Mouse (Mus musculus) midbrain, embryonic 16.5 days (tissue): ENCODE measurements at regions not wholly inside any gene's neighbourhood (a gene's known extent, or its start where the extent isn't known, plus 50 kb on each side); places are given as distances from the start of the nearest gene placed in this dataset.

Source experiments
- ATAC-seq: fragments of 200-750 bp; cut with Nextera tagmentation; 2 replicates; pipeline ENCODE4 v1.8.0; 2017; ENCODE audit warnings: moderate TSS enrichment
- H3K27ac ChIP-seq: fragments of 300-500 bp; sonication (generic); 2 replicates; pipeline ENCODE4 v1.5.1; 2014; ENCODE audit warnings: mild to moderate bottlenecking, low read length, mixed read lengths
- H3K27me3 ChIP-seq: fragments of 300-500 bp; sonication (generic); 2 replicates; pipeline ENCODE4 v1.6.1; 2014; ENCODE audit warnings: low read depth, low read length, mixed read lengths; ENCODE audit not compliant: control insufficient read depth, insufficient read depth
- H3K36me3 ChIP-seq: fragments of 300-500 bp; sonication (generic); 2 replicates; pipeline ENCODE4 v1.6.1; 2014; ENCODE audit warnings: mild to moderate bottlenecking, low read length, moderate library complexity, mixed read lengths; ENCODE audit not compliant: control insufficient read depth, insufficient read depth
- H3K4me1 ChIP-seq: fragments of 300-500 bp; sonication (generic); 2 replicates; pipeline ENCODE4 v1.6.1; 2014; ENCODE audit warnings: mild to moderate bottlenecking, low read length, mixed read lengths; ENCODE audit not compliant: control insufficient read depth, insufficient read depth
- H3K4me2 ChIP-seq: fragments of 300-500 bp; sonication (generic); 2 replicates; pipeline ENCODE4 v1.6.1; 2014; ENCODE audit warnings: mild to moderate bottlenecking, low read length, mixed read lengths
- H3K4me3 ChIP-seq: fragments of 300-500 bp; sonication (generic); 2 replicates; pipeline ENCODE4 v1.5.1; 2014; ENCODE audit warnings: low read depth, mild to moderate bottlenecking, low read length, moderate library complexity, mixed read lengths
- H3K9ac ChIP-seq: fragments of 300-500 bp; sonication (generic); 2 replicates; pipeline ENCODE4 v1.6.1; 2014; ENCODE audit warnings: low read depth, low read length, mixed read lengths
- H3K9me3 ChIP-seq: fragments of 300-500 bp; sonication (generic); replicated peaks from 2 replicates; pipeline ENCODE4 v1.6.1; 2014; ENCODE audit warnings: mild to moderate bottlenecking, low read length, mixed read lengths; ENCODE audit not compliant: control insufficient read depth, poor library complexity, severe bottlenecking
- WGBS: fragments of 180-500 bp; shearing (Covaris S2); extraction: QIAGEN DNeasy Blood & Tissue Kit; methylation state at CpG from one replicate; pipeline ENCODE4 v1.1.7; 2014; 5-methylcytosine and 5-hydroxymethylcytosine counted together

DNA sequence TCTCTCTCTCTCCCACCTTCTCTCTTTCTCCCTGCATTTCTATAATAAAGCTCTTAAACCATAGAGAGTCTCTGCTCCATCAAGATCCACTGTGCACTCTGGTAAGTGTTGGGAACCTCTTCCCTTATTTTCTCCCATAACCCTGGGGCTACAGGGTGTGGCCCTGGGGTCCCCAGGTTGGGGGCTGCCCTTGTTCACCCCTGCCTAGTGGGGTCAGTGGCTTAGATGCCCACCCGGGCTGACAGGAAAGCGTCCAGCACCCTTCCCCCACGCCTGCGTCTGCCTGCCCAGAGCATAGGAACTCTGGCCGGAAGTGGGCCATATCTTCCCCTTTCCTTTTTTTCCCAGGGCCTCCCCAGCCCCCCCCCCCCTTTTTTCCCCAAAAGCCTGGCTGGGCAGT lies 534.0 kb downstream of the Hdgfl1 start:
- H3K9ac ChIP-seq = no peak overlapping the region
- ATAC-seq = no peak
- H3K4me2 ChIP-seq = no peak overlapping the region

DNA sequence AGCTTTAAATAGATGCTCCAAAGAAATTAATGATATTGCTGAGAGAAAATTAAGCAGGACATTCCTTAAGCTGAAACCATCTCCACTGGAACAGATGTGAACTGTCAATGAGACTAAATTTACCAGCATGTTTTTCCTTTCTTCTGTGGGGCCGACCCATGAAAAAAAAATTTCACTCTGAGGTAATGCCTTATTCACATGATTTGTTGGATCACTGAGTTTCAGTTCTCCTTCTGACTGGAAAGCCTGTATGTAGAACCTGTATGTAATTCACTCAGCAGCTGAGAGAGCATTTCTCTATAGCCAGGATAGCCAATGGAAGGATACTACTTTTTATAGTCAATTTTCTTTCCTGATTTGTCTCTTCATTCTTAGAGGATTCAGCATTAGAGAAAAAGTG lies 535.3 kb downstream of the Hdgfl1 start:
- no peaks in the 10 kb centered on the region for H3K9me3 ChIP-seq
- no peak overlapping the region for H3K4me2 ChIP-seq
- H3K27ac ChIP-seq = no peak overlapping the region
- no peaks in the 10 kb centered on the region for H3K4me1 ChIP-seq
- WGBS = 79% methylated on average over 1 of the region's 1 CpGs
- H3K4me3 ChIP-seq = no peak overlapping the region
- no peaks in the 10 kb centered on the region for H3K36me3 ChIP-seq
- H3K9ac ChIP-seq = no peak overlapping the region
- ATAC-seq = no peak
- no peaks in the 10 kb centered on the region for H3K27me3 ChIP-seq

More for the DNA sequence above, 534.0 kb downstream of the Hdgfl1 start:
- Histone ChIP-seq H3K4me3 (no peak overlapping the region), H3K36me3 (no peaks in the 10 kb centered on the region), H3K4me1 (no peaks in the 10 kb centered on the region), H3K9me3 (no peaks in the 10 kb centered on the region), H3K27ac (no peak overlapping the region), H3K27me3 (no peaks in the 10 kb centered on the region)
- 70% methylated on average over 5 of the region's 5 CpGs for WGBS

DNA sequence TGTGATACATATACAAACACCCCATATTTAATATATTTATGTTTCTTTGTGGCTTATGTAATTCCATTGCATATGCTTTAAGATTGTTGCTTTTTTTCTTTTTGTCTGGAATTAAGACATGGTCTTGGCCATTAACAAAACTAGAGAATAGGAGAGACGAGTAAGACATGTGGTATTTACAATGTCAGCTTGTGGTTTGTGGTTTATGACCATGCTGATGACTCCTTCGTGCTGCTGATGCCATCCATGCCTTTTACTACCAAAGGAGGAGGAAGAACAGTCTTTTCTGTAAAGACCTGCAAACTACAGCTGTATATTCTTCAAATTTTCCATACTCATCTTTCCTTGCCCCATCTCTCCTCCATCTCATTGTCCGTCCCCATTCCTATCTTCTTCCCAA lies 552.7 kb downstream of the Hdgfl1 start:
- no peak overlapping the region for H3K4me2 ChIP-seq
- no peak overlapping the region for H3K9ac ChIP-seq
- 84% methylated on average over 3 of the region's 3 CpGs for WGBS
- no peak overlapping the region for H3K27ac ChIP-seq
- no peaks in the 10 kb centered on the region for H3K36me3 ChIP-seq
- H3K9me3 ChIP-seq = no peaks in the 10 kb centered on the region
- no peak for ATAC-seq
- H3K27me3 ChIP-seq = no peaks in the 10 kb centered on the region
- H3K4me1 ChIP-seq = no peaks in the 10 kb centered on the region
- H3K4me3 ChIP-seq = no peak overlapping the region

DNA sequence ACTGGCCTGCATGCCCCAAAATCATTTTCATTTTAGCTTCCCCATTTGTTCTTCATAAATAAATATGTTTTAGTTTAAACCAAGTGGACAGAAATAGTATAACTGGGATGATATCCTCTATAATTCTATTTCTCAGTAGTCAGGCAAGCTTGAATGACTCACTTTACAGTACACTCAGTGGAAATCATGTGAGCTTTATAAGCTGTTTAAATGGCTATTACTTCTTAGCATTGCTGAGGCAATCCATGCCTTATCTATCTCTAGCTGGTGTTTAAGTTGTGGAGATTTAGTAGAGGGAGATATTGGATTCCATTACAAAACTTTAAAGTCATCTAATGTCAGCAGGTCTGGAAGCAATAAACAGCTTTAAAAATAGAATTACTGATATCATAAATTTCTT lies 553.4 kb downstream of the Hdgfl1 start:
- no peaks in the 10 kb centered on the region for H3K9me3 ChIP-seq
- ATAC-seq = no peak
- no peak overlapping the region for H3K27ac ChIP-seq
- no peaks in the 10 kb centered on the region for H3K36me3 ChIP-seq
- no peak overlapping the region for H3K4me2 ChIP-seq
- H3K27me3 ChIP-seq = no peaks in the 10 kb centered on the region
- no peak overlapping the region for H3K9ac ChIP-seq
- no peak overlapping the region for H3K4me3 ChIP-seq
- H3K4me1 ChIP-seq = no peaks in the 10 kb centered on the region

DNA sequence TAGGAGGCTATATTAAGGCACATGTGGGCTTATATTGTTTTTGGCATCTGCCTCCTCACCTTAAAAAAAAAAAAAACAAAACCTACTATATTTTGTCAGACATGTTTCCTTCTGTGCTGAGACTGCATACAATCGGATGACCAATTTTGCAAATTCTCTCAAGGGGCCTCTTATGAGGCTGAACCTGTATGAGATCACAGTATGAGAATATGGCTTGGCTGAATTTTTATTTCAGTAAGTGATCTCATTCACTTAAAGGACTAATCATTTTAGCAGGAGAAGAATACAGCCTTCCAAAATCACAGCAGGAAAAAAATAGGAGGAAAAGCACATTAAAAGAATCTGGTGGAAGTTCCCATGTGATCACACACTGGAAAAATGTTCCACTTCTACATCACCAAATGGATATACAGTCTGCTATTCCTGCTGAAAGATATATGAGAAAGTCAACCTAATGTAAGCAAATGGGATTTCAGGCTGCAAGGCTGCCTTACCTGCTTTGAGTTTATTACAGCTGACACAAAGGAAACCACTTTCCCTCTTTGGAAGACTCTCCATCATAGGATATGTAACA lies 564.3 kb downstream of the Hdgfl1 start:
- no peaks in the 10 kb centered on the region for H3K4me1 ChIP-seq
- H3K36me3 ChIP-seq = no peaks in the 10 kb centered on the region
- H3K9ac ChIP-seq = no peak overlapping the region
- no peaks in the 10 kb centered on the region for H3K27me3 ChIP-seq
- 72% methylated on average over 1 of the region's 1 CpGs for WGBS
- H3K4me3 ChIP-seq = no peak overlapping the region
- H3K4me2 ChIP-seq = no peak overlapping the region
- H3K9me3 ChIP-seq = 0 out of 2 replicates have a peak, but pooled peaks cover 1% of the 10 kb centered on the region
- no peak for ATAC-seq
- H3K27ac ChIP-seq = no peak overlapping the region

DNA sequence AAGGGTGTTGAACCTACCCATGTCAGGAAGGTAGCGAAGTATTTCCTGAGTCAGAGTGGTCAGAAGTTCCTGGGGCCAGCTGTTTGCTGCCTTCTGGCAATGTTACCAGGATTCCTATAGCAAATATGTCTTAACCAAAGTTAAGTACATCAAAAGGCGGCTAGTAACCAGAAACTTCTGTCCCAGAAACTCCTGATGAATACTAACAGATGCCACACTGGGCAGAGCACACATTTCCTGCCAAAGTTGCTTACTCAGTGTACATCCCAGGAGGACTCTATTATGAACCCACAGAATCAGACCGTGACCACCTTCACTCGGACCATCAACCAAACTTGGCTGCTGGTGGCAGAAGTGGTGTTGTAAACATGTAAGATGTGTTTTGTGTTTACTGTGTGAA lies 575.3 kb downstream of the Hdgfl1 start:
- H3K9ac ChIP-seq = no peak overlapping the region
- H3K27ac ChIP-seq = no peak overlapping the region
- H3K4me1 ChIP-seq = no peaks in the 10 kb centered on the region; the same call in 1 of the 2 replicates
- no peaks in the 10 kb centered on the region for H3K36me3 ChIP-seq
- no peak overlapping the region for H3K4me3 ChIP-seq
- WGBS = 82% methylated on average over 4 of the region's 4 CpGs
- ATAC-seq = no peak
- no peak overlapping the region for H3K4me2 ChIP-seq
- H3K27me3 ChIP-seq = no peaks in the 10 kb centered on the region
- no peaks in the 10 kb centered on the region for H3K9me3 ChIP-seq

DNA sequence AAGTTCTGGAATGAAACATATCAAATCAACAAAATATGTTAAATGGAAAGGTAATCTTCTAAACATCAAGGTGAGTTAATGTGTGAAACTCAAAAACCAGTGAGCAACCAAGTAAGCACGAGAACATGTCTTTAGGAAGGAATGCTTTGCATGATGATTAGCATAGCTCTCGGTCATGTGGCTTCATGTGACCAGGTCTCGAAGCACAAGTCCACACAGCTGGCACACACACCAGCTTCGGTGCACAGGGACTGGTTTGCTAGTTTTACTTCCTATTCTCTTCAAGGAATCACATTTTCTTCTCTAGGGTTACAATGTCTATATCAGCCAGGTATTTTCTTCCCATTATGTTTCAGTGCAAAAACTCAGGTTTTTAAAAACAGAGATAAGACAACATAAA lies 586.1 kb downstream of the Hdgfl1 start:
- ATAC-seq = no peak
- H3K27me3 ChIP-seq = no peaks in the 10 kb centered on the region
- H3K36me3 ChIP-seq = no peaks in the 10 kb centered on the region
- no peaks in the 10 kb centered on the region for H3K4me1 ChIP-seq
- no peak overlapping the region for H3K27ac ChIP-seq
- H3K9ac ChIP-seq = no peak overlapping the region
- H3K4me2 ChIP-seq = no peak overlapping the region
- WGBS = 93% methylated on average over 4 of the region's 4 CpGs
- H3K4me3 ChIP-seq = no peak overlapping the region
- H3K9me3 ChIP-seq = no peaks in the 10 kb centered on the region

DNA sequence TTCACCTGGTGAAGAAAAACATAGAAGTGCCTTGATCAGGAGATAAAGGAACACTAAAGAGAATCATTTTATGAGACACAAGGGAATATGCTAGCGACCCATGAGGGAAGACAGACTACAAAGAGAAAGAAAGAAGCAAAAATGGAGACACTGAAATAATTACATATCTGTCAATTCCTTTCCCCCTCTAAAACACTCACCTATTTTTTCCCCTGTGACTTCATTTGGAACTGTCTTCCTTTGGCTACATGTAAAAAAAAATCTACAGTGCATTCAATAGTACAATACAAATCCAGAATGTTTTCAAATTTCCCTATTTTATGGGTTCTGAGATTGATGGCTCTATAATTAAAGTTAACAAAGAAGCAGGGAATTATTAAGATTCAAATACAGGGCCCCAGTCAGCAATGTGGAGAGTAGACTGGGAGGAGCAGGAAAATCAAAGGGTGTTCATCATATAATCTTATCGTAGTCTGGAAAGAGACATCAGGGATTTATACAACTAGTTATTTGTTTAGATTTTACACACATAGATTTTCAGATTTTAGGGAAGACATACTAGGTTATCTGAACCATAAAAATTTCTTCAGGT lies 598.0 kb downstream of the Hdgfl1 start:
- no peak overlapping the region for H3K4me2 ChIP-seq
- WGBS = 85% methylated on average over 2 of the region's 2 CpGs
- H3K9me3 ChIP-seq = no peaks in the 10 kb centered on the region
- H3K9ac ChIP-seq = no peak overlapping the region
- H3K27me3 ChIP-seq = no peaks in the 10 kb centered on the region
- no peak overlapping the region for H3K4me3 ChIP-seq
- no peaks in the 10 kb centered on the region for H3K4me1 ChIP-seq
- ATAC-seq = no peak
- no peak overlapping the region for H3K27ac ChIP-seq
- no peaks in the 10 kb centered on the region for H3K36me3 ChIP-seq

DNA sequence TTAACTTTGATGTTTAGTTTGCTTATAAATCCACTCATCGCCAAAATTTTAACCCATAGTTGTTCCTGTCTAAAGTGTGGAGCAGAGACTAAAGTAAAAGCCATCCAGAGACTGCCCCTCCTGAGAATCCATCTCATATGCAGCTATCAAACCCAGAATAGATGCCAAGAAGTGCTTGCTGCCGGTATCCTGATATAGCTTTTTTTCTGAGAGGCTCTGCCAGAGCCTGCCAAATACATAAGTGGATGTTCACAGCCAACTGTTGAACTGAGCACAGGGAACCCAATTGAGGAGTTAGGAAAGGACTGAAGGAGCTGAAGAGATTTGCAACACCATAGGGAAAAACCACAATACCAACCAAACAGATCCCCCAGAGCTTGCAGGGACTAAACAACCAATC lies 600.3 kb downstream of the Hdgfl1 start:
- Histone ChIP-seq H3K4me2 (no peak overlapping the region), H3K36me3 (no peaks in the 10 kb centered on the region), H3K4me3 (no peak overlapping the region), H3K9ac (no peak overlapping the region), H3K27ac (no peak overlapping the region), H3K4me1 (no peaks in the 10 kb centered on the region), H3K9me3 (no peaks in the 10 kb centered on the region), H3K27me3 (no peaks in the 10 kb centered on the region)
- ATAC-seq = no peak
- WGBS = 67% methylated on average over 2 of the region's 2 CpGs
